33 mouse cellular contexts compared by ENCODE assay signal in the genomic region with DNA sequence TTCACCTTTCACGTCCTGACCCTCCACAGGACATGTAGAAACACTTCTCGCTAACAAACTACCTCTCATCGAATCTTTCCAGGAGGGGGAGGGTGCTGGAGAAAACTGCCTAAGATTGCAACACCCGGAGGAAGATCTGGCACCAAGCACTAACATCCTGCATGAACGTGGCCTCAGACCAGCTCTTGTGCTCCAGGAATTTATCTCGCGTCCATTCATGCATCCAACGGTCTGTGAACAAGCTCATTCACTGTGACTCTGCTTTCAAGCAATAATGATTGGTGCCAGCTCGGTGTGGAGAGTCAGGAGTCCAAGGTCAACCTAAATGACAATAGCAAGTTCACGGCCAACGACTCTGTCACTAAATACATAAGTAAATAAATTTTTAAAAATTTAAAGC. TPM values are rescaled to one million over a fixed set of nuclear protein-coding genes. Genes with fewer than 3 reads are reported as not detected.
"Had no signal": no experiment of that assay in that cellular context is flagged by ENCODE, and none has a peak within 500 bp of the region (broad histone marks: within the 10 kb centered on the region; RNA-seq: fewer than 3 reads in every experiment).

No protein-coding gene starts in this region.

- H3K27ac ChIP-seq: heart, embryonic 10.5 days; hindbrain, embryonic 10.5 days; hindbrain, embryonic 12.5 days; hindbrain, embryonic 14.5 days; intestine, embryonic 15.5 days; layer of hippocampus, adult 2 months; left cerebral cortex, adult 2 months; limb, embryonic 10.5 days; limb, embryonic 12.5 days; liver, embryonic 13.5 days; liver, embryonic 15.5 days had no signal

- H3K4me2 ChIP-seq: heart, embryonic 12.5 days; hindbrain, embryonic 12.5 days; hindbrain, embryonic 14.5 days; intestine, embryonic 15.5 days; limb, embryonic 12.5 days; liver, embryonic 13.5 days; liver, embryonic 15.5 days had no signal

- H3K9me3 ChIP-seq: heart, embryonic 10.5 days; heart, embryonic 12.5 days; hindbrain, embryonic 10.5 days; hindbrain, embryonic 12.5 days; intestine, embryonic 15.5 days; limb, embryonic 10.5 days; limb, embryonic 12.5 days; liver, embryonic 13.5 days; liver, embryonic 15.5 days had no signal

- H3K36me3 ChIP-seq: heart, embryonic 10.5 days; heart, embryonic 12.5 days; hindbrain, embryonic 10.5 days; hindbrain, embryonic 12.5 days; intestine, embryonic 15.5 days; limb, embryonic 10.5 days; limb, embryonic 12.5 days; liver, embryonic 13.5 days; liver, embryonic 15.5 days had no signal

- H3K9ac ChIP-seq: heart, embryonic 12.5 days; hindbrain, embryonic 12.5 days; hindbrain, embryonic 14.5 days; intestine, embryonic 15.5 days; limb, embryonic 12.5 days; liver, embryonic 13.5 days; liver, embryonic 15.5 days had no signal

- ATAC-seq: hindbrain, embryonic 16.5 days; inflammation-experienced regulatory T-cells, adult 6 months; intestine, embryonic 15.5 days; intestine, postnatal 0 days had no signal

- H3K27me3 ChIP-seq: intestine, embryonic 15.5 days; limb, embryonic 12.5 days; liver, embryonic 13.5 days; liver, embryonic 15.5 days had no signal

- DNase-seq: gastrocnemius, postnatal 10 days; gastrocnemius, postnatal 25 days; heart, adult 18-20 months; heart, postnatal 10 days; heart, postnatal 4 days; kidney, adult 18-20 months; kidney, adult 8-10 months; kidney, postnatal 10 days; kidney, postnatal 25 days; kidney, postnatal 4 days; liver; liver, embryonic 13.5 days had no signal

- H3K4me3 ChIP-seq: heart, embryonic 10.5 days; heart, embryonic 12.5 days; hindbrain, embryonic 10.5 days; hindbrain, embryonic 12.5 days; intestine, embryonic 15.5 days; layer of hippocampus, adult 2 months; left cerebral cortex, adult 2 months; limb, embryonic 10.5 days; limb, embryonic 12.5 days; liver, embryonic 13.5 days; liver, embryonic 15.5 days had no signal

- H3K4me1 ChIP-seq: heart, embryonic 12.5 days; liver, embryonic 13.5 days; liver, embryonic 15.5 days had no signal

RNA-seq across cellular contexts. Expression of a gene that starts 20.8 kb away (rescaled TPM):
- total RNA-seq: gastrocnemius, adult 18-20 months; gastrocnemius, postnatal 25 days; gastrocnemius, postnatal 4 days; granulocyte monocyte progenitor cell, adult 5-6 weeks; heart, adult 18-20 months; heart, adult 8-10 months; heart, postnatal 10 days; heart, postnatal 25 days; heart, postnatal 4 days had no signal
- polyA plus RNA-seq: heart, embryonic 12.5 days; heart, embryonic 14.5 days; heart, embryonic 16.5 days; inflammation-experienced regulatory T-cells, adult 6 months; intestine, postnatal 0 days; liver, embryonic 13.5 days; liver, embryonic 15.5 days had no signal
